In genomic region chr19:43550706-43551492, GRCm38 (mm10) we compare ENCODE assay signal across 19 mouse cellular contexts. TPM values are rescaled to one million over a fixed set of nuclear protein-coding genes. Genes with fewer than 3 reads are reported as not detected.
DNase-seq lines count a peak whose midpoint lies in the region; ATAC-seq and TF ChIP-seq lines count a peak whose summit lies in the region.
"Had no signal": no experiment of that assay in that cellular context is flagged by ENCODE, and none has a peak within 500 bp of the region (broad histone marks: within the 10 kb centered on the region; RNA-seq: fewer than 3 reads in every experiment).

No protein-coding gene starts in this region.

- ATAC-seq in kidney, postnatal 0 days (replicated peaks; ENCODE audit: low FRiP score, low read depth) = peak; percentile 69; the same call in 1 of the 2 replicates
- no peak for ATAC-seq in kidney, embryonic 16.5 days (ENCODE audit: low FRiP score, low TSS enrichment)
- ATAC-seq in midbrain, embryonic 16.5 days = no peak
- ATAC-seq: forebrain, postnatal 0 days; liver, postnatal 0 days had no signal

- H3K9me3 ChIP-seq in kidney, postnatal 0 days (replicated peaks; ENCODE audit: low read length) = no peaks in the 10 kb centered on the region
- H3K9me3 ChIP-seq in kidney, embryonic 16.5 days (ENCODE audit: low read length) = no peaks in the 10 kb centered on the region
- H3K9me3 ChIP-seq in midbrain, embryonic 16.5 days (replicated peaks; ENCODE audit: control insufficient read depth, low read length, poor library complexity, severe bottlenecking) = no peaks in the 10 kb centered on the region
- H3K9me3 ChIP-seq: embryonic facial prominence, embryonic 12.5 days; hindbrain, embryonic 10.5 days; limb, embryonic 15.5 days; neural tube, embryonic 13.5 days had no signal

- 81% methylated on average over 18 of the region's 18 CpGs for WGBS in kidney, postnatal 0 days
- WGBS in kidney, embryonic 16.5 days = 78% methylated on average over 18 of the region's 18 CpGs
- 88% methylated on average over 18 of the region's 18 CpGs for WGBS in midbrain, embryonic 16.5 days

- 0 out of 2 replicates have a peak, but pooled peaks cover 6% of the 10 kb centered on the region for H3K4me1 ChIP-seq in kidney, postnatal 0 days (replicated peaks; ENCODE audit: insufficient read depth, low read length)
- H3K4me1 ChIP-seq in kidney, embryonic 16.5 days (ENCODE audit: insufficient read depth, low read length) = peaks cover 13% of the 10 kb centered on the region
- H3K4me1 ChIP-seq in midbrain, embryonic 16.5 days (ENCODE audit: control insufficient read depth, insufficient read depth, low read length) = peaks cover 9% of the 10 kb centered on the region
- H3K4me1 ChIP-seq: limb, embryonic 15.5 days had no signal

- H3K4me3 ChIP-seq in kidney, postnatal 0 days (replicated peaks; ENCODE audit: low read depth, low read length) = no peak overlapping the region
- H3K4me3 ChIP-seq in kidney, embryonic 16.5 days (ENCODE audit: low read length) = no peak overlapping the region
- no peak overlapping the region for H3K4me3 ChIP-seq in midbrain, embryonic 16.5 days (ENCODE audit: low read depth, low read length)
- H3K4me3 ChIP-seq: embryonic facial prominence, embryonic 12.5 days; gastrocnemius, adult 2 months; heart, adult 2 months; hindbrain, embryonic 10.5 days; limb, embryonic 15.5 days; neural tube, embryonic 13.5 days had no signal

- no peak overlapping the region for H3K4me2 ChIP-seq in kidney, postnatal 0 days (ENCODE audit: low read length)
- no peak overlapping the region for H3K4me2 ChIP-seq in kidney, embryonic 16.5 days (replicated peaks; ENCODE audit: low read depth, low read length)
- H3K4me2 ChIP-seq in midbrain, embryonic 16.5 days (ENCODE audit: low read length) = no peak overlapping the region
- H3K4me2 ChIP-seq: embryonic facial prominence, embryonic 12.5 days; limb, embryonic 15.5 days; neural tube, embryonic 13.5 days had no signal

- no peaks in the 10 kb centered on the region for H3K36me3 ChIP-seq in kidney, postnatal 0 days (ENCODE audit: insufficient read depth, low read length)
- no peaks in the 10 kb centered on the region for H3K36me3 ChIP-seq in kidney, embryonic 16.5 days (ENCODE audit: insufficient read depth, low read length)
- H3K36me3 ChIP-seq in midbrain, embryonic 16.5 days (ENCODE audit: control insufficient read depth, insufficient read depth, low read length) = no peaks in the 10 kb centered on the region
- H3K36me3 ChIP-seq: embryonic facial prominence, embryonic 12.5 days; hindbrain, embryonic 10.5 days; limb, embryonic 15.5 days; neural tube, embryonic 13.5 days had no signal

- H3K27ac ChIP-seq in kidney, postnatal 0 days = no peak overlapping the region
- no peak overlapping the region for H3K27ac ChIP-seq in kidney, embryonic 16.5 days (ENCODE audit: low read length)
- no peak overlapping the region for H3K27ac ChIP-seq in midbrain, embryonic 16.5 days (ENCODE audit: low read length)
- H3K27ac ChIP-seq: embryonic facial prominence, embryonic 12.5 days; gastrocnemius, adult 2 months; heart, adult 2 months; hindbrain, embryonic 10.5 days; limb, embryonic 15.5 days; neural tube, embryonic 13.5 days had no signal

- H3K27me3 ChIP-seq in kidney, postnatal 0 days (ENCODE audit: insufficient read depth, low read length) = 0 out of 2 replicates have a peak, but pooled peaks cover 4% of the 10 kb centered on the region
- H3K27me3 ChIP-seq in kidney, embryonic 16.5 days (ENCODE audit: insufficient read depth, low read length) = peaks cover 26% of the 10 kb centered on the region
- H3K27me3 ChIP-seq in midbrain, embryonic 16.5 days (ENCODE audit: control insufficient read depth, insufficient read depth, low read depth, low read length) = no peaks in the 10 kb centered on the region
- H3K27me3 ChIP-seq: neural tube, embryonic 13.5 days had no signal

- no peak overlapping the region for H3K9ac ChIP-seq in kidney, postnatal 0 days (ENCODE audit: low read depth, low read length)
- H3K9ac ChIP-seq in kidney, embryonic 16.5 days (replicated peaks; ENCODE audit: low read length) = no peak overlapping the region
- H3K9ac ChIP-seq in midbrain, embryonic 16.5 days (ENCODE audit: low read depth, low read length) = no peak overlapping the region
- H3K9ac ChIP-seq: embryonic facial prominence, embryonic 12.5 days; forebrain, postnatal 0 days; limb, embryonic 15.5 days; liver, postnatal 0 days; neural tube, embryonic 13.5 days had no signal

- DNase-seq in adrenal gland, adult 2 months = peak; percentile 36
- no peak for DNase-seq in adrenal gland, postnatal 10 days
- no peak for DNase-seq in kidney, postnatal 0 days (ENCODE audit: low spot score)
- peak; percentile 75 for DNase-seq in ZHBTc4 (ENCODE audit: low read depth, low spot score)
- DNase-seq in frontal cortex, postnatal 36 days (ENCODE audit: low spot score in 2 of 2) = no peak
- DNase-seq in neural tube, embryonic 10.5 days (ENCODE audit: extremely low spot score, low spot score) = no peak
- DNase-seq: cerebellum, postnatal 14 days; forebrain, postnatal 0 days; gastrocnemius, adult 2 months; heart, adult 2 months; layer of hippocampus, postnatal 36 days; liver, postnatal 0 days; lung, postnatal 14 days had no signal

- TF ChIP-seq CTCF in kidney, postnatal 0 days (IDR thresholded peaks at IDR 0.05; ENCODE audit: low read depth) = no peak

RNA-seq across cellular contexts. Expression of gene Got1, which starts 26.5 kb away (rescaled TPM):
- 100 to 1,000 TPM; 153 to 283 TPM for total RNA-seq in adrenal gland, adult 2 months (2021)
- polyA plus RNA-seq in adrenal gland, adult 2 months (2012; rRNA removed) = 55.8 and 96.7 TPM in 2 replicates
- total RNA-seq in adrenal gland, postnatal 10 days (2021) = 100 to 1,000 TPM in 1 of 2 experiments, 10 to 100 TPM in 1; 83.4 to 147 TPM
- 86.6 and 93.6 TPM in 2 replicates for polyA plus RNA-seq in kidney, postnatal 0 days (2015; fragmentation: Nextera tagmentation; extraction: Ambion mirVana)
- 65.9 and 69.1 TPM in 2 replicates for polyA plus RNA-seq in kidney, embryonic 16.5 days (2015; fragmentation: Nextera tagmentation; extraction: Ambion mirVana)
- polyA plus RNA-seq in midbrain, embryonic 16.5 days (2015; fragmentation: Nextera tagmentation; extraction: Ambion mirVana) = 107 and 113 TPM in 2 replicates

Comparison
In these comparisons a context has a peak if more than half of its experiments do, and no peak if none do; other contexts are left out.
1. DNase-seq: peak in adrenal gland, adult 2 months (single experiment) and ZHBTc4 (single experiment); none in adrenal gland, postnatal 10 days (single experiment), kidney, postnatal 0 days (single experiment), frontal cortex, postnatal 36 days (0 of 2) and neural tube, embryonic 10.5 days (single experiment).